Mouse (Mus musculus) left cerebral cortex, adult 18-20 months (tissue): ENCODE measurements around the gene Cggbp1. TPM values are rescaled to one million over a fixed set of nuclear protein-coding genes. Genes with fewer than 3 reads are reported as not detected.

ENCODE experiments used
- total RNA-seq, 2 experiments: library from RNA; stranded (reverse); gene quantifications; 2 replicates each; pipeline ENCODE4 v1.2.3; 2021

Gene Cggbp1
- total RNA-seq, 2 experiments from 2014 or later = 59.0 to 62.7 TPM

Other genes starting within 250 kb of the Cggbp1 start
- 1 to 10 TPM; 2.5 to 3.0 TPM for gene Csnka2ip, start 249.6 kb upstream of the Cggbp1 start, total RNA-seq
- gene 4930453N24Rik, start 80.8 kb upstream of the Cggbp1 start, total RNA-seq = 10 to 100 TPM; 22.7 to 24.8 TPM
- 10 to 100 TPM; 17.1 to 17.7 TPM for gene Zfp654, start 344 bp upstream of the Cggbp1 start, total RNA-seq